Mouse (Mus musculus) activated CD4-positive, CD25-positive, alpha-beta regulatory T cell, adult 4 months (primary cell): ENCODE data around the gene Galns. TPM values are rescaled to one million over a fixed set of nuclear protein-coding genes. Genes with fewer than 3 reads are reported as not detected.

ENCODE experiments used
- ATAC-seq: one replicate; pipeline ENCODE4 v1.8.0; 2017
- polyA plus RNA-seq, 2 experiments: library from polyadenylated mRNA; unstranded; fragments of 100-300 nt; shearing (Covaris generic); gene quantifications; one replicate each; pipeline ENCODE4 v1.2.1; 2017

Galns gene
- 10 to 100 TPM in 1 of 2 experiments, 1 to 10 TPM in 1; 9.8 to 10.5 TPM for polyA plus RNA-seq

DNA sequence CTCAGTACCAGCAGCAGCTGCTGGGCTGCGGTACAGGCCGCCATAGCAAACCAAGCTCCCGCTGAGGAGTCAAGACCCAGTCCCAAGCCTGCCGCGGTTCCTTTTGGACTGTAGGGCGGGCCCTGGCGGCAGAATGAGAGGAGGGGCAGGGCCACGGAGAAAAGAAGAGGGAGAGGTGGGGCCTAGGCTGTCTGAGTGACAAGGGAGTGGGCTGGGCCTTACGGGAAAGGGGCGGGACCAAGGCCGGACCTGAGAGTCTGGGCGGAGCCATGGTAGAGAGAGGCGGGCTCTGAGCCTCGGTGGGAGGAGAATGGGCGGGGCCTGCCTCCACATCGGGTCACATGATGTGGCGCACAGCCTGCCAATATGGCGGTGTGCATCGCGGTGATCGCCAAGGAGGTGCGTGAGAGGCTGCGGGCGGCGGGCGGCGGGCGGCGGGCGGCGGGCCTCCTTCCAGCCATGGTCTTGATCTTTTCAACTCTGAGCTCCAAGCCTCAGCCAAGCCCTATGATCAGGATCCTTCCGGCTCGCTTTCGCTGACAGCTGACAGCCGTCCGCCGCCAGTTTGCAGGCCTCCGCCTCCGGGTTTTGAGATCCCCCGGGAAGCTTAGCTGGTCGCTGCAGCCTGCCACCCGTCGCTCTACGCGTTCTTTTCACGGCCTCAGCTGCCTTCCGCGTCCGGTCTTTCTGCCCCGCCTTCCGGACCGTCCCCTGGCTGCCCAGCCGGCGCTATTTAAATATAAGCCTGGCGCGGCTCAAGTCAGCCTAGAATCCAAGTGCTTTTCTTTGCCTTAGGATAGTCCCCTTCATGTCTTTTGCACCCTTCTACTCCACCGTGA, at the start of gene Galns, which contains the start of gene Trappc2l:
TSS of gene Galns (minus strand) at position 169 of the 839 bp plus-strand sequence.
TSS of gene Trappc2l (plus strand) at position 346 of the 839 bp plus-strand sequence.
- peak; percentile 98 for ATAC-seq

DNA sequence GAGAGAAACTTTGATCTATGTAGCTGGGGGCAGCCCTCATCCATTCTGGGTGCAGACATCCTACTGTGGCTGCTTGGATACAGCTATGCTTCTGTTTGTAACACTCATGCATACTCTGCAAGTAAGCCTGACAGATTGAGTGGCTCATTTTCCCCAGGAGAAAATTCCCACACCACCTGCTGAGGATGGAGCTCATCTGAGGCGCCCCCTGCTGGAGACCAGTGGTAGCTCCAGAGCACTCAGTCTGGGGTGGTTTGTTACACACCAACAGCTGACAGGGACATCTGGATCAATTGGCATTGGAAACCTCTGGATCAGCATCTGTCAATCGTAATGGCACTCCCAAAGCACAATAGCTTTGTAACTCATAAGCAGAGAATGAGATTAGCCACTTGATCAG, 48.8 kb upstream of the Galns start:
- no peak for ATAC-seq

DNA sequence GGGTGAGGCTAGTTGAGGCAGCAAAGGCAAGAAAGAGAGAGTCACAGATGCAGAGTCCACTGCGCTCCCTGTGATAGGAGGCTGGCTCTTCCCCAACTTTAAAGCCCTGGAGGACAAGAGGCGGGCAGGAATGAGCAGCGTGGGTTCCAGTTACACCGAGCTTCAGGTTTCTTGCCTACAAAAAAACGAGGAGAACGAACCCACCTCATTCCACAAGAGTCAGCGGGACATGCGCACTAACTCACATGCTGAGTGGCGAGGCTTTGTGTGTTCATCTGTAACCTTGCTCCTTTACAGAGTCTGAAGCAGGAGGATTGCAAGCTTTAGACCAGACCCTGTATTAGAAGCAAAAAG, 47.5 kb upstream of the Galns start:
- ATAC-seq, result no peak

DNA sequence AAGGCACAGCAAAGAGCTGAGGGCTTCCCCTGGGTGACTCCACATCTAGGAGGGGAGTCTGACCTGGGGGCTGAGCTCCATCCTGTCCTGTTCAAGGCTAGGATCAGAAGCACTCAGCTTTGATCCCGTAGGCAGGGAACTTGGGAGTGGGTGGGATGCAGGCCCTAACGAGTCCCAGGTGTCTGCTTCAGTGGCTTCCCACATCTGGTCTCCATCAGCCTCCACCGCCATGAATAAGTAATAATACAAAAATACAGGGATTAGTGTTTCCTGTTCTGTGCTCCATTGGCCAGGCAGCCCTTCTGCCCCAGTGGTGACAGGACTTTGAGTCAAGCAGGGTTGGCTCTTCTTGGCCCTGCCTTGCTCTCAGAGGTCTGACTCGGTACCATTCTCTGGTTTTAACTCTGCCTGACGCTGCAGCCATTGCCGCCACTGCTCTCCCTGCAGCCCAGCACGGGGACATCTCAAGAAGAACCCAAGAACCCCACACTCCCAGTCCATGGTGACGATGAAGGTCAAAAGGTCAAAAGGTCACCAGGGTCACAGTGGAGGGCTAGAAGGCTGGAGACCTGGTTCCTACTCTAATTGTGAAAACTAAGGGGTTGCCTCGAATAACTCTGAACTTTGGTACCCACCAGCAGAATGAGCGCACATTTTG, 47.0 kb upstream of the Galns start:
- no peak for ATAC-seq

DNA sequence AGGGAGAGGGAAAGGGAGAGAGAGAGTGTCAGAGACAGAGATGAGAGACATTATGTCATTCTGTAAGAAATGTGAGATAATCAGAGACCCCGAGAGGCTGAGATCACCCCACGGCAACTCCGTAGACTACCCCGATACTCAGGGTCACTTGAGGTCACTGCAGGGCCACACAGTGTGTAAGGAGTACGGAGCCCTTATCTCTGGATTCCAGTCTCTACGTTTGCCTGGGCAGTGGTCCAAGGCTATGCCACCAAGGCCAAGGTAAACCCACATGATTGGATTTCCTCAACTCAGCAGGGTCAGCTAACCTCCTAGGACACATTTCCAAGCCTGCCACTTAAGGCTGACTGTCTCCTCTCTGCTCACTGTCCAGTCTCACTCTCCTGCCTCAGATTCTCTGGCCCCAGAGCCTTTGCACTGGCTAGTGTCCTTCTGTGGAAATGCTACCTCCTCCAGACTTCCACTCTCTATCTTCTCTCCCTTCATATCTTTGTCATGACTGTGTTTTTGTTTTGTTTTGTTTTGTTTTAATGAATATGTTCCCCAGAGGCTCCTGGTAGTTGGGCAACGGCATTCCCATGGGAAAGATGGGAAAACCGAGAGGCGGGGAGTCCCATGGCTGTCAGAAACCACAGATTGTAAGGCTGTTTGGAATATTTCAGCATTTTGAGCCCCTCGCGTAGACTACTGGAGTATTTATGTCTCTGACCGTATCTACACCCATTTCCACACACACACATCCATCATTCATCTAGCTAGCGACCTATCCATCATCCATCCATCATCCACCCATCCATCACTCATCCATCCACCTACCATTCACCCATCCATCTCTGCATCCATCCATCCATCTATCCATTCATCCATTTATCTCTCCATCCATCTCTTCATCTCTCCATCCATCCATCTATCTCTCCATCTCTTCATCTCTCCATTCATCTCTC, 45.1 kb upstream of the Galns start:
- no peak for ATAC-seq

DNA sequence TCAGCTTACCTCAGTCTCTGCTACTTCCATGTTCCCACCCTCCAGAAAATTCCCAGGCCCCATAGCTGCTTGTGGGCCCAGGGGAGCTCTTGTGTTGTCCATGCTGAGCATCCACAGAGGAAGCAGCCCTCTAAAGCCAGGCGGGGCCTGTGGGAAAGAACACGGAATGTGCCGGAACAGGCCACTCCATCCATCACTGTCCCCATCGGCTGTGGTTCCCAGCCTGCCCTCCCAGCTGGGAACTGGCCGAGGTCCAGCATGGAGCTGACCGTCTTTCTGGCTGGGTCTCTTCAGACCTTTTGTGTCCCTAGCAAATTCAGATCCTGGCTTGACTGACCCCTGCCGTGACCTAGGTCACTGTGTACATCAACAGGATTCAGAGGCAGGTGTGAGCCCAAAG, 43.5 kb upstream of the Galns start:
- no peak for ATAC-seq

DNA sequence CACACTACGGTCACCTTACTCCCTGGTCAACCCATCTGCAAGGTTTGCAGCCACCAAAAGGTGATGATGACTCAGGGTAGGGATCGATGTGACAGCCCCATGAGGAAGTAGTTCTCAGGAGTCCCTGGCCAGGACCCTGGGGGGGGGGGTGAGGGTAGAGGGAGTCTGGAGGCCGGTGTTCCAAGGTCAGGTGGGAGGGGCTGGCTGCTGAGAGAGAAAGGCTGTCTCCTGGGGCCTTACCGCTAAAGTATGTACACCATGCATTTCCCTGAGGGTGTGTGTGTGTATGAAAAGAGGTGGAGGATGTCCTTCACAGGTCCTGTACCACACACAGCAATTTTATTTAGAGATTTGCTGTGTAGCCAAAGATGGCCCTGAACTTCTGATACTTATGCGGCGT, 41.4 kb upstream of the Galns start:
- no peak for ATAC-seq

DNA sequence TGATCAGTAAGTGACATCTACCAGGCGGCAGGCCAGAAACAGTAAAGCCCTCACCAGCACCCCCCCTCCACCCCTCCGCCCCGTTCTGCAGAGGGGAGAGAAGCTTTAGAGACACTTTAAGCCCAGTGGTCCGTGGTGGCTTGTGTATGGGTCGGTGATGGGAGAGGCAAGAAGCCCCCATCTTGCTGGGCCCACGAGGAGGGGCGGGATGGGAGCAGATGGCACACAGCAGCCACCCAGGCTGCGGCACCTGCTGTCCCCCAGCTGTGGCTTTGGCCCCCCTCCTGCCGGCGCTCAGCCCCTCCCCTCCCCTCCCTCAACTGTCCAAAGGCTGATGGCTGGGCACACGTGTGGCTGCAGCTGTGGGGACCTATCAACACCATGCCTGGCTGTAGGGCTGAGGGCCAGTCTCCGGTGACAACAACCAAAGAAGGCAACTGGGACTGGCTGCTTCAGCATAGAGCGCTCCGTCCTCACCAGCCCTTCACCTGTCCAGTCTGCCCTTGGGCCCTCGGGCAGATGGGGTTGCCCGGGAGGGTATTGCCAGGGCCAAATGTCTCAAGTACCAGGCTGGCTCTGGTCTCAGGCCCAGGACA, 40.2 kb upstream of the Galns start:
- ATAC-seq, result no peak

DNA sequence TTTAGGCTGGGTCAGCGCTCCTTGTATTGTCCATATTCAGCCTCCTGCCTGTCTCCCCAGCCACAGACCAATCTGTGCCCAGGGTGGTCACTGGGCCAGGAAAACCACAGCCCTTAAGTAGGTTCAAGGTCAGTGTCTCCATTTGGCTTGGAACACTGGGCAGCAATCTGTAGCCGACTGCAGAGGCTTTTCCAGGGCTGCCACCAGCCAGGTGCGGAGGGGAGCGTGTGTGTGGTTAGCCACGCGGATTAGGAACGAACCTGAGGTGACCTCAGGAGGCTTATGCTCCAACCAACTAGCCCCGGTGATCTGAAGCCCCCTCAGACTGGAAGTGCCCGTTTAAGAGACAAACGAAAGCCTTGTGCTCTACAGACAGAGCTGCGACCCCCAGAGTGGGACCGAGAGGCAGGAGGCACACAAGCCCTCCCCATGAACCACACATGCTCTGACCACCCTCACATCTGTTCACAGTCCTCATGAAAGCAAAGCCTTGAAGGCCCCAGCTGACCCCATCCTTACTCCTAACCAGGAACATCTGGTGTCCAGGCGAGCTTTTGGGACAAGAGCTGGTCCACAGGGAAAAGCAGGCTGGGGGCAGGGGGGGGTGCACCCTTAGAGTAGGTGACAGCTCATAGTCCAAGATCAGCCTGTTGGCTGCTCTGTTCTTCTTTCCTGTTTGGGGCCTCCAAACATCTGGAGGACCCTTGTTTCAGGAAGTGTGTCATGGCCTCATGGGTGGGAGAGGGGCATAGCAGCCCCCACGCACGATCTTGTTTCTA, 37.1 kb upstream of the Galns start:
- no peak for ATAC-seq

DNA sequence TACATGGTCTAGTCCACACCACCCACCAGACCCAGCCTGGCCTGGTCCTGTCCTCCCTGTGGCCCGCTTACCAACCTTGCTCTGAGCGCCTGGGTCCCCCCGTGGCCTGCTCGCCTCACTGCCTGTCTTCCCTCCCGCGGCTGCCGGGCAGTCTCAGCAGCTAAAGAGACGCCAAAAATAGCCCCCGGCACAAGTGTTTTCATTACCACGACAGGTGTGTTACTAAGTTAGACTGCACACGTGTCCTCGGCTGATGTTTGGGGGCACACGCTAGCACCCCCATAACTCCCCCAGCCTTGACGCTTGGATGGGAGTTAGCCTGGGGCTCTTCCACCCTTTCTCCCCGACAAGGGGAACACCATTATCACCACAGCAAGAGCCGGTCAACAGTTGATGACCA, 35.1 kb upstream of the Galns start:
- no peak for ATAC-seq

DNA sequence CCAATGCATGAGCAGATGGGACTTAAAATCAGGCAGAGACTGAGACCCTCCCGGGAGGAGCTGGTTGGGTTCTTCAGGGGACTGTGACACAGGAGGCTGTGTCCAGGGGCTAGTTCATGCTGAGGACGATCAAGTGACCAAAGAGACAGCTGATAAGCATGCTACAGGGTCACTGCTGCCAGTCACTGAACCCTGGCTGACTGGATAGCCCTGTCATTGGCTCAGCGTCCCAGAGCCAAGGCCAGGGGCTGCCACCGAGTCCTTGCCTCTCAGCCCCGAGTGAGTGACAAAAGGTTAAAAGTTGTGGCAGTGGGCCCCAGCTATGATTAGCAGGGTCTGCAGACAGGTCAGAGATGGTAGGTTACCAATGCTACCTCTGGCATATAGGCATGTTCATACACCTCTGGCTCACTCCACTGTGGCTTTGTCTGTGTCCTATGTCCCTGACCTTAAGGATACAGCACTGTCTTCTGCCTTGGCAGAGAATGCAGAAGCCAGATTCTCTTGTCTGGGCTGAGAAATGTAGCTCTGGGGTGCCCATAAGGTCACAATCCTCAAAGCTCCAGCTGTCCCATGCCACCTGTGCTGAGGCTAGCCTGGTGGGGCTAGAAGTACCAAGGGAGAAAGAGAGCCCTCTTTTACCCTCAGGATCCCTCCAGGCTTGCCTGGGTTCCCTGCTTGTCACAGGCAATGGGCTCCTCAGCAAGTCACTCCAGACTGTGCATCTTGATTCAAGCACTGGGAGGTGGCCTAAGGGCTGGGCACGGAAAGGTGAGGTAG, 33.1 kb upstream of the Galns start:
- ATAC-seq, result no peak

DNA sequence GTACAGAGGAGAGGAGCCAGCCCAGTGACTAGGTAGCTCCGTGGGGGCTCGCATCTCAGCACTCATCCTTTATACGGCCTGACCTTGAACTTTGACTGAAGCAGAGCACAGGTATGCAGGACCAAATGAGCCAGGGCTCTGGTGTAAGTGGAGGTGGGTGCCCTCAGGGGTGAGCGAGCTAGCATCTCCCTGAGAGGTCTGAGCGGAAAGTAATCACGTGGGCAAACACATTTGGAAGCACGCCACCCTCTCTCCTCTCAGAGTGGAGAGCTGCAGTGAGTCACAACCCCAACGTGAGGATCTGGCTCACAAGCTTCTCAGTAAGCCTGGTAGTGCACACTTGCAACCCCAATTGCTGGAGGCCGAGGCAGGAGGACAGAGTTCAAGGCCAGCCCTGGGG, 30.8 kb upstream of the Galns start:
- no peak for ATAC-seq

DNA sequence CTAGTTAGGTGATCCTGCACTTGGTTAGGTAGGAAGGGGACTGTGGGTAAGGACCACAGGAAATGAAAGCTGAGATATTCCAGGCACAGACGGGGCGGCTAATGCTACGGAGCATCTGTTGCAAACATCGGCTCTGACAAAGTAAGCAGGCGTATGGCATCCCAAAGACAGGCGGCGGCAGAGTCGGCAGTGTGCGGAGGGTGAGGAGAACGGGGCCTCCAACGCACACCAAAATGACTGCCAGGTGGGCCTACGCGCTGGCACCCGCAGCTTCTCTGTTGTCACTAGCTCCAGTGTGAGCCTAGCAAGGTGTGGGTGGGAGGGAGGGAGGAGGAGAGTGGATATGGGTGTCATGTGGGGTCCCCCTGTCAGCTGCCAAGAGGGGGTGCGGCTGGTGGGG, 30.1 kb upstream of the Galns start:
- ATAC-seq, result no peak

DNA sequence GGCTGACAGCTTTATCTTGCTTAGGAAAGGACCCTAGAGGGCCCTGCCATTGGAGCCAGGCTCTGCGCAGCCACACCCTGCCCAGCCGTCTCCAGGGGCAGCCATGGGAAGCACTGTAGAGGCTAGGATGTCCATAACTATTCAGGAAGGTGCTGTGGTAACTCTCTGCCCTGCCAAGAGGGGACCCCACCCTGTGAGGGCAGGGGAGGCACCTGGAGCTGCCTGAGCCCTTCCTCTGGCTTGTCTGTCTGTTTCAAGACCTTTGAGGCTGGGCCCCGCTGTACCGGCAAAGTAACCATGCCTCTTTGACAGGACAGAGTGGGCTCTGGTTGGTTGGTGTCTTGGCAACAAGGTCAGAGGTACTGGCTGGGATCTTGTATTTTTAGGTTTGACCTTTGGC, 29.6 kb upstream of the Galns start:
- ATAC-seq, result no peak

DNA sequence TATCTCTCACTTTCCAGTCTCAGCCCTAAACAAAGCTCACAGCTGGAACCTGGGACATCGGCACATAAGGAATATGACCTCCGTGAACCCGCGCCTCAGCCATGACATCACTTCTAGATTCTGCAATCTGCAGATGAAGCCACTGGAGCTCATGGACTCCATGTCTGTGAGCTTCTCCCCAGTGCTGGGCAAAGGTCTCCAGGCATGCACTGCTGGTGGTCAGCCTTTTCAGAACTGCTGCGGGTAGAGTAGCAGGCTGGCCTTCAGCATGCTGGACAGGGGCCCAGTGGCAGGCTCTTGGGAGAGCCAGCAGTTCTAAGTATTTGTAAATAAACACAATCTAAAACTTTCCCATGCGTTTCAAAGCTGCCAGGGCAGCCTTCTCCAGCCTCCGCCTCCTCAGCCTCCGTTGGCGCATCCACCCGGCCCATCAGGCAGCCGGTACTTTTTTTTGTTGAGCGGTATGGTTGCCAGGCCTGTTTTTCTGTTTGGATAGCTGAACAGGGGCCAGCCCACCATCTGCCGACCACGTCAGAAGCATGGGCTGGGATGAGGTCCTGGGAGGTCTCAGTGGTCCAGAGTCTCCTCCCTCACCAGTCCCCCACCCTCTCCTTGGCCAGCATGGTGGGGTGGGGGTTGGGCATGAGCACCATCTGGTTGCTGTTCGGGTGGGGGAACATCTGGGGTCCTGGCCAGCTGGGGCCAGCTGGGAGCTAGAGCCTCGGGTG, 28.4 kb upstream of the Galns start:
- no peak for ATAC-seq

DNA sequence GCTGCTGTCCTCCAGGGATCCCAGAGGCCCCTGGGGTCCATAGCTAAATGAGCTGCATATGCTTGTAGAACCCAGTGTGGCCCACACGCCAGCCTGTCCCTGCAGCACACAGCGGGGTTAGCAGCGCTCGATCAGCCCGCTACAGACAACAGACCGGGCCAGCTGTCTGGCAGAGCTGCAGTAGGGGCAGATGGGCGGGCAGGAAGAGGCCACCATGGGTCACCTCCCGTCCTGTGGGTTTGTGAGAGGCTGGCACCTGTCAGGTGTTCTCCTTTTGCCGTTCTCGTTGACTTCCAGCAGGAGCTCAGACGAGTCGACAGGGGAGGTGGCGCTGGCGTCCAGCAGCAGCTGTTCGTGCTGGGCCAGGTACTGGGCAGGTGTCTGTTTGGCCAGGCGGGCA, 27.3 kb upstream of the Galns start:
- no peak for ATAC-seq

DNA sequence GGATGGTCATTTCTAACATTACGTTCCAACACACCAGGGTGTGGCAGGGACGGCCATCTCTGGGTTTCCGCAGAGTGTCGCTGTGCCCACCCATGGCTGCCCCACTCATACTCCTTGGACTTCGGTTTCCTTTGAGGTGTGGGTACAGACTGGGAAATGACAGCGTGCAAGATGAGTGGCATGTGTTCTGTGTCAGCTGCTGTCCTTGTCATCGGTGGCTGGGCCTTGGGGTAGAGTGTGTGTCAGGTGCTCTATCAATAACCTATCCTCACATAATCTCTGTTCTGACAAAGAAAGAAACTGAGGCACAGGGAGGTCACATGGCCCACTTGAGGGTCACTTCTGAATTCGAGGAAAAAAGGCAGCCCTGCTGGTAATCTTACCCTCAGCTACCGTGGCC, 26.0 kb upstream of the Galns start:
- ATAC-seq, result no peak

DNA sequence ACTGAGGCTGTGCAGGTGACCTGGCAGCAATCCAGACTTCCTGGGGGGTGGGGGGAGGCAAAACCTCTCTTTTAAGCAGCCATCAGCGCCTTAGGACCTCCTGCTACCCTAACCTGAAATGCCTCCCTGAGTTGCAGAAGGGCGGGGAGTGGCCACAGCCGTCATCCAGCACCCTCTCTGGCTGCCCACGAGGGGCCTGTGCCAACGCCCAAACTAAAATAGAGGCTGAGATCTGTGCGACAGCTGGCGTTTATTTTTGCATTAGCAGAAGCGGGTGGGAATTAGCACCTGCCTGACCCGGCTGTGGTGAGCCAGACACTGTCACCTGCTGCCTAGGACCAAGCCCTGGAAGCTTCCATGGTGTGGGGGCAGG, 25.5 kb upstream of the Galns start:
- no peak for ATAC-seq

DNA sequence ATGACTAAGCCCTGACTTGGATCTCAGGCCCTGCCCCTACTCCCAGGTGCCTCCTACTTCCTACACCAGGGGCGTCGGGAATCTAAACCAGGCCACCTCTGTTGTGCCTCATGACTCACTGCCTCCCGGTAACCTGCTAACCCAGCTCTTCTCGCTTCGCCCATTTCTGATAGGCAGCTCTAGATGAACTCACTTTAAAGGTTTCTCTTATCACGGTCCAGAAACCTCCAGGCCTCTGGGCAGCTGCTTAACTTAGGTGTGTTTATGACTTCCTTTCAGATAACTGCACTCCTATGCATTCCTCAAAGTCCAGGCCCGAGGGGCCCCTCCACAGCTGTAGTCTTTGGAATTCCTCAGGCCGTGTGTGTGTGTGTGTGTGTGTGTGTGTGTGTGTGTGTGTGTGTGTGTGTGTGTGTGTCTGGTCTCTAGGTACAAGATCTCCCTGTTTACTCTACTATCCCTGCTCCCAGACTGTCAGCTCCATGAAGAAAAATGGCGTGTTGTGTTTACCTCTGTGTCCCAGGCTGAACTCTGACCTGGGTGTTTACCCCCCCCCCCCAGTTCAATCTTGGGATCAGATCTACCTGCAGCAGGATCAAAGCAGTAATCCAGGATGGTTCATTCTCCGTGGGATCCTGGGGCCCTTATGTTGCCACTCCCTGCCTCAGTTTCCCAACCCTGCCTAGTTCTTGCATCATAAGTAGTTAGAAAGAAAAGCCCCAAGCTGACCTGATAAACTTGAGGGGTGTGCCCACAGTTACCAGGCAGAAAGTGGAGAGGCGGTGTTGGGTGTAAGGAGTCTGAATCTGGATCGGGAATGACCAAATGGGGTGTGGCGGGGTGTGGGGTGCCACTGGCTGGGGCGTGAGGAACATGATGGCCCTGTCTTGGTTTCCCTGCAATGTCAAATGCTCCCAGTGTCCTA, 24.9 kb upstream of the Galns start:
- ATAC-seq, result no peak
